Mouse (Mus musculus): ENCODE measurements around the gene Dctn1. TPM values are rescaled to one million over a fixed set of nuclear protein-coding genes. Genes with fewer than 3 reads are reported as not detected.
A peak's percentile ranks its signal among the peaks of the same experiment; 100 is the strongest.

Gene Dctn1
- polyA plus RNA-seq, 1 experiment from 2014 or later = 62.2 TPM

DNA sequence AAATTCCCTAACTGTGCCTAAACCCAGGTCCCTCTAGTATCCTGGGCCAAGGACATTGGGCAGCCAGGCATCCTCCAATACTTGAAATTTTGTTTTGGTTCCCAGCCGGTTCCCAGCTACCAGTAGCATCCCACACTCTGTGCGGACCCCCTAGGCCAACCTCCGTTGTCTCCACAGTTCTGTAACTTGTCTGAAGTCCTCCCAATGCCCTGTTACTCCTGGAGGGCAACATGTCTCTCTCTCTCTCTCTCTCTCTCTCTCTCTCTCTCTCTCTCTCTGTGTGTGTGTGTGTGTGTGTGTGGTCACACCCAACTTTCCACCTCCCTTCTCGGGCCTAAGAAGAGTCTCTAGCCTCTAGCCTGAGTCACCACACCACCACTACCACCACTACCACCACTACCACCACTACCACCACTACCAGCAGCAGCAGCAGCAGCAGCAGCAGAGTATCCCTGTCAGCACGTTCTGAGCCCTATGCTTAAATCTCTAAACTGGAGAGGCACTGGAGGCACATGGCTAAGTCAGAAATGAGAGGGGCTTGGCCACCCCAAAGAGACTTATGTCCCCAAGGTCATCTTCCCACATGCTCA is 29.3 kb upstream of the Dctn1 start:
- WGBS = 3% methylated on average over 5 of the region's 5 CpGs
- H3K4me1 ChIP-seq (replicated peaks; ENCODE audit: insufficient read depth, low read length) = peaks cover 26% of the 10 kb centered on the region
- TF ChIP-seq CTCF (IDR thresholded peaks at IDR 0.05; ENCODE audit: low read depth) = no peak
- no peak for DNase-seq (ENCODE audit: low spot score)
- peak overlapping the region; percentile 87 for H3K4me2 ChIP-seq (ENCODE audit: low read length)
- H3K27ac ChIP-seq = peak overlapping the region; percentile 100
- H3K4me3 ChIP-seq (replicated peaks; ENCODE audit: low read depth, low read length) = peak overlapping the region; percentile 53
- H3K9me3 ChIP-seq (replicated peaks; ENCODE audit: low read length) = no peaks in the 10 kb centered on the region
- no peak for ATAC-seq (replicated peaks; ENCODE audit: low FRiP score, low read depth)
- H3K9ac ChIP-seq (ENCODE audit: low read depth, low read length) = peak overlapping the region; percentile 83
- H3K36me3 ChIP-seq (ENCODE audit: insufficient read depth, low read length) = 0 out of 2 replicates have a peak, but pooled peaks cover 4% of the 10 kb centered on the region
- H3K27me3 ChIP-seq (ENCODE audit: insufficient read depth, low read length) = no peaks in the 10 kb centered on the region

DNA sequence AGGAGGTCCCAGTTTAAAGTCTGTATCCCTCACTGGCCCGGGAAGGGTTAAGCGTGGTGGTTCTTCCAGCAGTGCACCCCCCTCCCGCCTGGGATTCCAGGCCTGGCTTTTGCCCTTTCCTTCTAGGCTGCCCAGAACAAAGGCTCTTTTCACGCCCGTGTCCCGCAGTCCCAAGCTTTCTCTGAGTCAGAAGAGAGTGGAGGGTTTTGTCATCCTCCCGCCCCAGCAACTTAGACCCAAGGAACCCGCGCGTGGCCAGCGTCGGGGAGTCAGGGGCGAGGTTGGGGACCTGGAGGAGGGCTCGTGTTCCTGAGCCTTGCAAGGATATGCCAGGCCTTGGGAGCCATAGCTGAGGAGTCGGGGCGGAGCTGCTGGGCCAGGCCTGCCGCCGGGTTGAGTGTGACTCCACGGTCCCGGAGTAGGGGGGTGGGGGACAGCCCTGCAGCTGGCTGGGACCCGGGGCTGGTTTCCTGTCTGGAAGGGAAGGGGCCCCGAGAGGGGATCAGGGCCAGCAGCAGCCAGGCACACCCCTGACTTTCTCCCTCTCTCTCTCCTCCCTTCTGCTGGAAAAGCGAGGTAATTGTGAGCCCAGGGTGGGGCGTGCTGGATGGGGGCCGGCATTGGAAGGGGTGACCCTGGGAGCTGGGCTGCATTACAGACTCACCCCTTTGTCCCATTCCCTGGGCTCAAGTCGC is 28.7 kb upstream of the Dctn1 start:
- no peaks in the 10 kb centered on the region for H3K27me3 ChIP-seq (ENCODE audit: insufficient read depth, low read length)
- H3K27ac ChIP-seq = peak overlapping the region; percentile 100
- peak overlapping the region; percentile 53 for H3K4me3 ChIP-seq (replicated peaks; ENCODE audit: low read depth, low read length)
- H3K4me1 ChIP-seq (replicated peaks; ENCODE audit: insufficient read depth, low read length) = peaks cover 33% of the 10 kb centered on the region
- H3K4me2 ChIP-seq (ENCODE audit: low read length) = peak overlapping the region; percentile 87
- TF ChIP-seq CTCF (IDR thresholded peaks at IDR 0.05; ENCODE audit: low read depth) = no peak
- under 1% methylated on average over 26 of the region's 26 CpGs for WGBS
- peak; percentile 67 for ATAC-seq (replicated peaks; ENCODE audit: low FRiP score, low read depth)
- DNase-seq (ENCODE audit: low spot score) = peak; percentile 93
- peak overlapping the region; percentile 83 for H3K9ac ChIP-seq (ENCODE audit: low read depth, low read length)
- H3K36me3 ChIP-seq (ENCODE audit: insufficient read depth, low read length) = 0 out of 2 replicates have a peak, but pooled peaks cover 4% of the 10 kb centered on the region
- H3K9me3 ChIP-seq (replicated peaks; ENCODE audit: low read length) = no peaks in the 10 kb centered on the region

DNA sequence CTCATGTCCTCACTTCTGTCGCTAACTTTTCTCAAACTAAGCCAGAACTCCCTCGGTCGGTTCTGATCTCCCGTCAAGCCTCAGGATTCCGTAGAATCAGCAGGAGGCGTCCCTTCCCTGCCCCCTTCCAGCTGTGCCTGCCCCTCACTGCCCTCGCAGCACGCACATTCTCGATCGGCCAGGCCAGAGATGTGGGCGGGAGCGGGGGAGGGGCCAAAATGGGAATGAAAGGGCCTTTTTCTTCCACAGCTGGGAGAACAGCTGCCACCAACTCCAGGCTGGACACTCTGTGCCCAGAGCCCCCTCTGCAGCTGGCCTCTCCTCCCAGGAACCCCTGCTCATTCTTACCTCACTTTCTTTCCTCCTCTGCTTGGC is 28.2 kb upstream of the Dctn1 start:
- peak overlapping the region; percentile 53 for H3K4me3 ChIP-seq (replicated peaks; ENCODE audit: low read depth, low read length)

DNA sequence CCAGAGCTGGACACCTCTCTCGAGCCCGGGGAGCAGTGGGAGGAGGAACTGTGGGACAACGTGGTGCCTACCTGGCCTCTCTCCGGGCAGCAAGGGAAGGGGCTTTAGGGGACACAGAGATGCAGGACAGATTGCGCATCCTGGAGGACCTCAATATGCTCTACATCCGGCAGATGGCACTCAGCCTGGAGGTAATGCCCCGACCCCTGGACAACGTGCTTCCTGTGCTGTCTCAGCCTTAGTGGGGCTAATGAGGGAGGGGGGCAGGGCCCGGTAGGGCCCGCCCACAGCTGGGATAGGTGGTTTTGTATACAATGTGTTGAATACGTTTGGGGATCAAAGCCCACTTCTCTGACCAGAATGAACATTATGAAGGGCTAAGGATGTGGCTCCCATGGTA is 27.7 kb upstream of the Dctn1 start:
- ATAC-seq (replicated peaks; ENCODE audit: low FRiP score, low read depth) = peak; percentile 22; the same call in 1 of the 2 replicates
- Histone ChIP-seq H3K27ac (peak overlapping the region; percentile 100), H3K4me2 (ENCODE audit: low read length) (peak overlapping the region; percentile 87), H3K4me1 (replicated peaks; ENCODE audit: insufficient read depth, low read length) (peaks cover 38% of the 10 kb centered on the region), H3K4me3 (replicated peaks; ENCODE audit: low read depth, low read length) (peak overlapping the region; percentile 53), H3K27me3 (ENCODE audit: insufficient read depth, low read length) (no peaks in the 10 kb centered on the region), H3K36me3 (ENCODE audit: insufficient read depth, low read length) (0 out of 2 replicates have a peak, but pooled peaks cover 4% of the 10 kb centered on the region), H3K9me3 (replicated peaks; ENCODE audit: low read length) (no peaks in the 10 kb centered on the region), H3K9ac (ENCODE audit: low read depth, low read length) (peak overlapping the region; percentile 83)
- peak; percentile 71 for DNase-seq (ENCODE audit: low spot score)
- peak; percentile 43 for TF ChIP-seq CTCF (IDR thresholded peaks at IDR 0.05; ENCODE audit: low read depth)
- 2% methylated on average over 11 of the region's 11 CpGs for WGBS

More for the DNA sequence above, 28.2 kb upstream of the Dctn1 start:
- H3K9me3 ChIP-seq (replicated peaks; ENCODE audit: low read length) = no peaks in the 10 kb centered on the region
- peak; percentile 21; the same call in 1 of the 2 replicates for TF ChIP-seq CTCF (IDR thresholded peaks at IDR 0.05; ENCODE audit: low read depth)
- H3K9ac ChIP-seq (ENCODE audit: low read depth, low read length) = peak overlapping the region; percentile 83
- under 1% methylated on average over 12 of the region's 12 CpGs for WGBS
- H3K27ac ChIP-seq = peak overlapping the region; percentile 100
- DNase-seq (ENCODE audit: low spot score) (peak; percentile 96), ATAC-seq (replicated peaks; ENCODE audit: low FRiP score, low read depth) (peak; percentile 61)
- peak overlapping the region; percentile 87 for H3K4me2 ChIP-seq (ENCODE audit: low read length)
- no peaks in the 10 kb centered on the region for H3K27me3 ChIP-seq (ENCODE audit: insufficient read depth, low read length)
- 0 out of 2 replicates have a peak, but pooled peaks cover 4% of the 10 kb centered on the region for H3K36me3 ChIP-seq (ENCODE audit: insufficient read depth, low read length)
- H3K4me1 ChIP-seq (replicated peaks; ENCODE audit: insufficient read depth, low read length) = peaks cover 38% of the 10 kb centered on the region

DNA sequence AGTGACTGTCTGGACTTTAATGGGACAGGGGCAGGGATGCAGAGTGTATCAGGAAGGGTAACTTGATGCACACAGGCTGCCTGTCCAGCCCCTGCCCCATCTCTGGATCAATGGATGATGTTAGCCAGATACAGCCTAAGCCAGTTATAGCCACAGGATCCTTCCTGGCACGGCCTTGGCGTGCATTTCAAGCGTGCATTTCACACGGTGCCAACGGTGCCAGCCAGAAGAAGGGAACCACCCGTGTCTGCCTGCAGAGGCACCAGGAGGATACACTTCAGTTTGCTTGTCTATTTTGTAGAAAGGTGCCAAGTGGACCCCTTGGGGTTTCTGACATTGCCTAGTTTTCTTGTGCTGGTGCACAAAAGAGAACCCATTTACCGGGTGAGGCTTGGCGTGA is 25.7 kb upstream of the Dctn1 start:
- no peak for TF ChIP-seq CTCF (IDR thresholded peaks at IDR 0.05; ENCODE audit: low read depth)
- Histone ChIP-seq H3K9me3 (replicated peaks; ENCODE audit: low read length) (no peaks in the 10 kb centered on the region), H3K27me3 (ENCODE audit: insufficient read depth, low read length) (no peaks in the 10 kb centered on the region), H3K36me3 (ENCODE audit: insufficient read depth, low read length) (0 out of 2 replicates have a peak, but pooled peaks cover 4% of the 10 kb centered on the region), H3K9ac (ENCODE audit: low read depth, low read length) (no peak overlapping the region), H3K4me2 (ENCODE audit: low read length) (no peak overlapping the region), H3K4me1 (replicated peaks; ENCODE audit: insufficient read depth, low read length) (peaks cover 35% of the 10 kb centered on the region), H3K4me3 (replicated peaks; ENCODE audit: low read depth, low read length) (no peak overlapping the region), H3K27ac (no peak overlapping the region)
- ATAC-seq (replicated peaks; ENCODE audit: low FRiP score, low read depth) (no peak), DNase-seq (ENCODE audit: low spot score) (no peak)
- 98% methylated on average over 8 of the region's 8 CpGs for WGBS

DNA sequence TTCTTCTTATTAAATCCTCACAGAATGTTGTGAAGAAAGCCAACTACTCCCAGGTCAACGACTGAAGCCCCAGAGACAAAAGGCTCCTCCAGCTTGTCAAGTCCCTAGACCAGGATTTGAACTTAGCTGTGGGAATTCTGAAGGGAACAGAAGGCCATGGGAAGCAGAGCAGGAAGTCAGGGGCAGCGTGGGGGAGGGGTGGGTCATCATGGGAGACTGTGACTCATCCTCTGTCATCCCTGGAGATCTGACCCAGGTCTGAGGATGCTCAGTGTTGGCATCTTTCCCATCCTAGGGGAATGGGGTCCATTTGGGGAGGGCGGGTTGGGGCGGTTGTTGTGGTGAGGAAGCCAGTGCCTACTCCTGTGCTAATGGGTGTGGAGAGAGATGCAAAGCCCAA is 24.1 kb upstream of the Dctn1 start:
- DNase-seq (ENCODE audit: low spot score) = no peak
- H3K36me3 ChIP-seq (ENCODE audit: insufficient read depth, low read length) = 0 out of 2 replicates have a peak, but pooled peaks cover 4% of the 10 kb centered on the region
- peak overlapping the region; percentile 63 for H3K4me2 ChIP-seq (ENCODE audit: low read length)
- H3K4me3 ChIP-seq (replicated peaks; ENCODE audit: low read depth, low read length) = no peak overlapping the region
- no peaks in the 10 kb centered on the region for H3K27me3 ChIP-seq (ENCODE audit: insufficient read depth, low read length)
- H3K4me1 ChIP-seq (replicated peaks; ENCODE audit: insufficient read depth, low read length) = peaks cover 23% of the 10 kb centered on the region
- H3K27ac ChIP-seq = 0 out of 2 replicates have a peak overlapping the region, but pooled peaks have one; percentile 36
- peak overlapping the region; percentile 57 for H3K9ac ChIP-seq (ENCODE audit: low read depth, low read length)
- ATAC-seq (replicated peaks; ENCODE audit: low FRiP score, low read depth) = no peak
- 39% methylated on average over 4 of the region's 4 CpGs for WGBS
- no peaks in the 10 kb centered on the region for H3K9me3 ChIP-seq (replicated peaks; ENCODE audit: low read length)
- no peak for TF ChIP-seq CTCF (IDR thresholded peaks at IDR 0.05; ENCODE audit: low read depth)
